Mouse (Mus musculus) forebrain, embryonic 11.5 days (tissue): ENCODE measurements at regions not wholly inside any gene's neighbourhood (a gene's known extent, or its start where the extent isn't known, plus 50 kb on each side); places are given as distances from the start of the nearest gene placed in this dataset.

ENCODE experiments used
- ATAC-seq: fragments of 200-750 bp; cut with Nextera tagmentation; replicated peaks from 2 replicates; pipeline ENCODE4 v1.8.0; 2017; ENCODE audit warnings: moderate TSS enrichment; ENCODE audit not compliant: low FRiP score
- DNase-seq: peaks from one replicate; pipeline ENCODE4 v3.0.0-alpha.2; 2017; ENCODE audit warnings: low spot score
- H3K27ac ChIP-seq: fragments of 300-500 bp; sonication (generic); 2 replicates; pipeline ENCODE4 v1.5.1; 2014; ENCODE audit warnings: low read depth, low read length
- H3K27me3 ChIP-seq: fragments of 300-500 bp; sonication (generic); 2 replicates; pipeline ENCODE4 v1.6.1; 2014; ENCODE audit warnings: mild to moderate bottlenecking, low read length, mixed read lengths; ENCODE audit not compliant: control insufficient read depth, insufficient read depth
- H3K36me3 ChIP-seq: fragments of 300-500 bp; sonication (generic); 2 replicates; pipeline ENCODE4 v1.6.1; 2014; ENCODE audit warnings: mild to moderate bottlenecking, low read length, moderate library complexity, mixed read lengths; ENCODE audit not compliant: control insufficient read depth, insufficient read depth
- H3K4me1 ChIP-seq: fragments of 300-500 bp; sonication (generic); replicated peaks from 2 replicates; pipeline ENCODE4 v1.6.1; 2014; ENCODE audit warnings: low read length, mixed read lengths; ENCODE audit not compliant: control insufficient read depth, insufficient read depth
- H3K4me2 ChIP-seq: fragments of 300-500 bp; sonication (generic); 2 replicates; pipeline ENCODE4 v1.6.1; 2014; ENCODE audit warnings: low read depth, mild to moderate bottlenecking, low read length, moderate library complexity, mixed read lengths; ENCODE audit not compliant: severe bottlenecking
- H3K4me3 ChIP-seq: fragments of 300-500 bp; sonication (generic); 2 replicates; pipeline ENCODE4 v1.5.1; 2014; ENCODE audit warnings: low read depth, low read length
- H3K9ac ChIP-seq: fragments of 300-500 bp; sonication (generic); 2 replicates; pipeline ENCODE4 v1.6.1; 2014; ENCODE audit warnings: low read length
- H3K9me3 ChIP-seq: fragments of 300-500 bp; sonication (generic); 2 replicates; pipeline ENCODE4 v1.6.1; 2016; ENCODE audit warnings: low read length, mixed read lengths; ENCODE audit not compliant: control insufficient read depth
- WGBS: fragments of 180-500 bp; shearing (Covaris S2); extraction: QIAGEN DNeasy Blood & Tissue Kit; methylation state at CpG from one replicate; pipeline ENCODE4 v1.1.7; 2014; 5-methylcytosine and 5-hydroxymethylcytosine counted together

GRCm38 (mm10) chr6:66101555-66102071 is 149.2 kb downstream of the 4930544G11Rik start:
- ATAC-seq (no peak), DNase-seq (no peak)
- Histone ChIP-seq H3K27ac (no peak overlapping the region), H3K4me1 (no peaks in the 10 kb centered on the region), H3K27me3 (no peaks in the 10 kb centered on the region), H3K4me2 (no peak overlapping the region), H3K36me3 (no peaks in the 10 kb centered on the region), H3K4me3 (no peak overlapping the region), H3K9me3 (no peaks in the 10 kb centered on the region), H3K9ac (no peak overlapping the region)
- WGBS, result 71% methylated on average over 3 of the region's 3 CpGs

GRCm38 (mm10) chr6:66114366-66114765 is 162.0 kb downstream of the 4930544G11Rik start:
- Histone ChIP-seq H3K27me3 (no peaks in the 10 kb centered on the region), H3K4me1 (no peaks in the 10 kb centered on the region), H3K4me2 (no peak overlapping the region), H3K4me3 (no peak overlapping the region), H3K9ac (no peak overlapping the region), H3K36me3 (no peaks in the 10 kb centered on the region), H3K9me3 (no peaks in the 10 kb centered on the region), H3K27ac (no peak overlapping the region)
- ATAC-seq (no peak), DNase-seq (no peak)
- whole genome bisulfite sequencing, result 92% methylated on average over 6 of the region's 6 CpGs

GRCm38 (mm10) chr6:66121479-66122183 is 169.2 kb downstream of the 4930544G11Rik start:
- H3K27me3 ChIP-seq, result no peaks in the 10 kb centered on the region
- H3K9me3 ChIP-seq, result no peaks in the 10 kb centered on the region
- 68% methylated on average over 5 of the region's 5 CpGs for WGBS
- H3K4me1 ChIP-seq, result no peaks in the 10 kb centered on the region
- no peak for DNase-seq
- no peaks in the 10 kb centered on the region for H3K36me3 ChIP-seq
- ATAC-seq, result no peak; the same call in 1 of the 2 replicates
- no peak overlapping the region for H3K27ac ChIP-seq
- H3K9ac ChIP-seq, result no peak overlapping the region
- no peak overlapping the region for H3K4me2 ChIP-seq
- no peak overlapping the region for H3K4me3 ChIP-seq

GRCm38 (mm10) chr6:66124292-66124691 is 171.9 kb downstream of the 4930544G11Rik start:
- Histone ChIP-seq H3K4me3 (no peak overlapping the region), H3K36me3 (no peaks in the 10 kb centered on the region), H3K27ac (no peak overlapping the region), H3K4me2 (no peak overlapping the region), H3K27me3 (no peaks in the 10 kb centered on the region), H3K9me3 (no peaks in the 10 kb centered on the region), H3K9ac (no peak overlapping the region), H3K4me1 (no peaks in the 10 kb centered on the region)
- DNase-seq (no peak), ATAC-seq (no peak)
- 91% methylated on average over 1 of the region's 1 CpGs for WGBS

GRCm38 (mm10) chr6:66151786-66152185 is 199.4 kb downstream of the 4930544G11Rik start:
- no peak overlapping the region for H3K27ac ChIP-seq
- H3K27me3 ChIP-seq, result no peaks in the 10 kb centered on the region
- 87% methylated on average over 3 of the region's 3 CpGs for WGBS
- no peaks in the 10 kb centered on the region for H3K9me3 ChIP-seq
- ATAC-seq, result no peak
- no peak for DNase-seq
- H3K4me1 ChIP-seq, result no peaks in the 10 kb centered on the region
- H3K4me2 ChIP-seq, result no peak overlapping the region
- no peak overlapping the region for H3K4me3 ChIP-seq
- H3K9ac ChIP-seq, result no peak overlapping the region
- no peaks in the 10 kb centered on the region for H3K36me3 ChIP-seq

- ATAC-seq, result no peak
- Histone ChIP-seq H3K27ac (no peak overlapping the region), H3K9ac (no peak overlapping the region), H3K4me3 (no peak overlapping the region), H3K9me3 (no peaks in the 10 kb centered on the region), H3K36me3 (no peaks in the 10 kb centered on the region), H3K27me3 (no peaks in the 10 kb centered on the region), H3K4me2 (no peak overlapping the region), H3K4me1 (no peaks in the 10 kb centered on the region)
- DNase-seq, result no peak
- 95% methylated on average over 2 of the region's 2 CpGs for WGBS
Observed at GRCm38 (mm10) chr6:66154831-66155230, 202.4 kb downstream of the 4930544G11Rik start.

- no peak overlapping the region for H3K4me2 ChIP-seq
- H3K27me3 ChIP-seq, result no peaks in the 10 kb centered on the region
- DNase-seq (no peak), ATAC-seq (no peak)
- no peaks in the 10 kb centered on the region for H3K36me3 ChIP-seq
- no peaks in the 10 kb centered on the region for H3K9me3 ChIP-seq
- no peak overlapping the region for H3K4me3 ChIP-seq
- H3K9ac ChIP-seq, result no peak overlapping the region
- 84% methylated on average over 2 of the region's 2 CpGs for WGBS
- no peak overlapping the region for H3K27ac ChIP-seq
- H3K4me1 ChIP-seq, result no peaks in the 10 kb centered on the region
Observed at GRCm38 (mm10) chr6:66160805-66161204, 208.4 kb downstream of the 4930544G11Rik start.

- DNase-seq (no peak), ATAC-seq (no peak)
- H3K9me3 ChIP-seq, result no peaks in the 10 kb centered on the region
- no peak overlapping the region for H3K4me2 ChIP-seq
- no peaks in the 10 kb centered on the region for H3K36me3 ChIP-seq
- WGBS, result 81% methylated on average over 3 of the region's 3 CpGs
- no peak overlapping the region for H3K9ac ChIP-seq
- no peaks in the 10 kb centered on the region for H3K27me3 ChIP-seq
- H3K27ac ChIP-seq, result no peak overlapping the region
- no peak overlapping the region for H3K4me3 ChIP-seq
- no peaks in the 10 kb centered on the region for H3K4me1 ChIP-seq
Observed at GRCm38 (mm10) chr6:66168913-66169312, 216.5 kb downstream of the 4930544G11Rik start.

- 94% methylated on average over 1 of the region's 1 CpGs for WGBS
- Histone ChIP-seq H3K27ac (no peak overlapping the region), H3K9me3 (no peaks in the 10 kb centered on the region), H3K27me3 (no peaks in the 10 kb centered on the region), H3K9ac (no peak overlapping the region), H3K4me3 (no peak overlapping the region), H3K4me1 (no peaks in the 10 kb centered on the region), H3K4me2 (no peak overlapping the region), H3K36me3 (no peaks in the 10 kb centered on the region)
- ATAC-seq (no peak), DNase-seq (no peak)
Observed at GRCm38 (mm10) chr6:66197990-66198389, 245.6 kb downstream of the 4930544G11Rik start.
